Mouse (Mus musculus) B cell, adult 2 months (primary cell): ENCODE measurements at regions not wholly inside any gene's neighbourhood (a gene's known extent, or its start where the extent isn't known, plus 50 kb on each side); places are given as distances from the start of the nearest gene placed in this dataset.

ENCODE experiments used
- DNase-seq, 2 experiments: peaks; one replicate each; pipeline ENCODE4 v3.0.0; 2022

- DNase-seq: no peak
Observed at GRCm38 (mm10) chr2:128499575-128500184, 91.3 kb upstream of the Spdye4c start.

GRCm38 (mm10) chr2:128502676-128503075 lies 88.3 kb upstream of the Spdye4c start:
- DNase-seq: no peak

GRCm38 (mm10) chr2:128503136-128503935 lies 87.7 kb upstream of the Spdye4c start:
- DNase-seq: no peak

- no peak for DNase-seq
Observed at GRCm38 (mm10) chr2:128507591-128508243, 83.3 kb upstream of the Spdye4c start.

- no peak for DNase-seq
Observed at GRCm38 (mm10) chr2:128508244-128508605, 82.8 kb upstream of the Spdye4c start.

- no peak for DNase-seq
Observed at GRCm38 (mm10) chr2:128511291-128511690, 79.7 kb upstream of the Spdye4c start.

- DNase-seq: no peak
Observed at GRCm38 (mm10) chr2:128512852-128513251, 78.2 kb upstream of the Spdye4c start.

- no peak for DNase-seq
Observed at GRCm38 (mm10) chr2:128514463-128515290, 76.3 kb upstream of the Spdye4c start.

- no peak for DNase-seq
Observed at GRCm38 (mm10) chr2:128515701-128516100, 75.3 kb upstream of the Spdye4c start.

GRCm38 (mm10) chr2:128516694-128517093 lies 74.3 kb upstream of the Spdye4c start:
- no peak for DNase-seq

GRCm38 (mm10) chr2:128518142-128518541 lies 72.9 kb upstream of the Spdye4c start:
- no peak for DNase-seq

GRCm38 (mm10) chr2:128521701-128522443 lies 69.1 kb upstream of the Spdye4c start:
- no peak for DNase-seq

- no peak for DNase-seq
Observed at GRCm38 (mm10) chr2:128523425-128524108, 67.4 kb upstream of the Spdye4c start.

- no peak for DNase-seq
Observed at GRCm38 (mm10) chr2:128526100-128526499, 64.9 kb upstream of the Spdye4c start.

- DNase-seq: no peak
Observed at GRCm38 (mm10) chr2:128526883-128527344, 64.1 kb upstream of the Spdye4c start.

GRCm38 (mm10) chr2:128536294-128536693 lies 54.7 kb upstream of the Spdye4c start:
- no peak for DNase-seq

- DNase-seq: no peak
Observed at GRCm38 (mm10) chr2:128537425-128537824, 53.6 kb upstream of the Spdye4c start.

- DNase-seq: no peak
Observed at GRCm38 (mm10) chr2:128538736-128539135, 52.3 kb upstream of the Spdye4c start.
